Mouse (Mus musculus) urinary bladder, postnatal 25 days (tissue): ENCODE data around the gene Acbd5.
"Not testable (repeated sequence)": the region's sequence is repeated elsewhere in the genome, so short reads cannot be mapped to it uniquely, and the experiment has no call there.

Source experiments
- DNase-seq: peaks from one replicate; pipeline ENCODE4 v3.0.0; 2022; ENCODE audit warnings: low spot score

Acbd5 gene

GRCm38 (mm10) chr2:23067552-23068369 lies at the start of gene Acbd5:
Gene Acbd5, plus strand, starts transcription at chr2:23068167.
- DNase-seq = peak; percentile 83

DNA sequence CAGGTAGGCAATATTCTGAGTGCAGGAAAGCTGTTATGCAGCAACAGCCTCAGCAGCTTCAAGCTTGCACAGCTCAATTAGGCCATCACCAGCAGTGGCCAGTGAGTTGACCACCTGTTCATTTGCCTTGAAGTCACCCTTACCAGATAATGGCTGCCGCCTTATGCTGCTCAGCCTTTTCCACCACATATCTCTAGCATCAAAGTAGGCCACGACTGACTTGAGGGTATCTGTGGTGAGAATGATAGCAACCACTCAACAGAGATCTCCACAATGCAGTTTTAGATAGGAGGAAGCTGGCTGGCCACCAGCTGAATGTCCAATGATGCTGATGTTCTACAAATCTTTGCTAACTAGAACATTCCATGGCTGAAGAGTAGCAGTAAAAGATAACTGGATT lies 48.8 kb upstream of the Acbd5 start:
- no peak for DNase-seq

DNA sequence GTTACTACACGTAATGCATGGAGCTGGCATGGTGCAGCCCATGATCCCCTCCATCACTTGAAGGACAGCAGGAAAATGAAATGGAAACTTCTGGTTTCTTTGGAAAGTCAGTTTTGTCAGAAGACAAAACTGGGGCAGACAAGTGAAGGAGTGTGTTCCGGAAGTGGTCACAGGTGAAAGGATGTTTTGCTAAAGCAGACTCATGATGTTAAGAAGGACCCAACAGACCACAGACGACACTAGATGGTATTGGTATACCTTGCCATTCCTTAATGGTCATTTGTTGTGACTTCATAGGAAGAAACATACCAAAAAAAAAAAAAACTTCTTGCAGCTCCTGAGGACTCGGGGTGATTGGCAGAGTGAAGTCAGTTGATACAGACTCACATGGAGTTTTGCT lies 46.6 kb upstream of the Acbd5 start:
- no peak for DNase-seq

DNA sequence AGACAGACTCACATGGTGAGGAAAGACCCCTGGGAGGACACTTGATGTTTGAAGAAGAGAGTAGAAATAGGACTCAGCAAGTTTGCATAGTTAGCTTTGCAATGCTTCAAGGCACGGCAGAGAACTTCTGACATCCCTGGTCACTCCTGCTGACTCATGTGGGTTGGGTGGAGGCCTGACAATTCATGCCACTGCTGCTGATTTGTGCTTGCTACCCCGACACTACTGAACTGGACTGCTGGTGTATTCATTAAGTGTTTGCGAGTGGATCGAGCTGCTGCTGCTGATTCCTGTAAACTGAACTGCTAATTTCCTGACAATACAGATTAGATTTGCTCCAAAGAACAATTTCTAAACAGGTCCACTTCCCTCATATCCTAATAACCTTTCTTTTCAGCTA lies 46.2 kb upstream of the Acbd5 start:
- DNase-seq = peak; percentile 30

GRCm38 (mm10) chr2:23023023-23023422 lies 44.9 kb upstream of the Acbd5 start:
- DNase-seq = no peak

DNA sequence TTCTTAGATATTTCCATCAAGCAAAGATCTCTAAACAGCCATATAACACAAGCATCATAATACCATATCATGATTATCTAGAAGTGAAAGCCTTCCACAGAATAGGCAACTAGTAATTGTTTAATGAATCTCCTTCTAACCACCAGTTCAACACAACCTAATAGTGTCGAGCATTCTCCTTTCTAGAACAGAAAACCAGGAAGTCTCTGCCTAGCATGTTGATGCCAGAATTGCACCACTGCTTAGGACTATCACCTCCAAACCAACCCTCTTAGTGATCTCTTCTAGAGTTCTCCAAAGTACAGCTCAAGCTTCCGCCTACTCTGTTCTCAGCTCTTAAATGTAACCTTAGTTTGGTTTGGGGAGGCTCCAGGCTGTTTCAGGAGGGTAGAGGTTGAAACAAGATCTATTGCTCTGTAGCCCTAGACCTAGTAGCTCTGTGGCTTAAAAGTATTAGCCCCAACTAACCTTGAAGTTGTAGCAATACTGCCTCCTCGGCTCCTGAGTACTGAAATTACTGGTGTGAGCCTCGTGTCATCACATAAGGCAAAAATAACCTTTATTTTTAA lies 44.2 kb upstream of the Acbd5 start:
- no peak for DNase-seq

- no peak for DNase-seq
These were observed 41.6 kb upstream of the Acbd5 start for GRCm38 (mm10) chr2:23026379-23026778.

- no peak for DNase-seq
These were observed 39.1 kb upstream of the Acbd5 start for GRCm38 (mm10) chr2:23028826-23029225.

DNA sequence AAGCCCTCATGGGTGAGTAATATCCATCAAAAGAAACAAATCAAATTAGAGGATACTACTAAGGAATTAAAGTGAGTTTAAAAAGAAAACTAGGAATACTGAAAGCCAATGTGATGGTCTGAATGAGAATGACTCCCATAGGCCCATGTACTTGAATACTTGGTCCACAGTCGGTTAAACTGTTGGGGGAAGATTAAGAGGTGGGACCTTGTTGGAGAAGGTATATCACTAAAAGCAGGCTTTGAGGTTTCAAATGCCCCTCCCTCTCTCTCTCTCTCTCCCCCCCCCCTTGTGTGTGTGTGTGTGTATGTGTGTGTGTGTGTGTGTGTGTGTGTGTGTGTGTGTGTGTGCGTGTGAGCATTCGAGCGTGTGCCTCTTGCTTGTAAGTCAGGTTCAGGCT lies 37.3 kb upstream of the Acbd5 start:
- no peak for DNase-seq

- DNase-seq = no peak
These were observed 33.1 kb upstream of the Acbd5 start for GRCm38 (mm10) chr2:23034692-23035435.

- DNase-seq = no peak
These were observed 32.5 kb upstream of the Acbd5 start for GRCm38 (mm10) chr2:23035467-23035866.

DNA sequence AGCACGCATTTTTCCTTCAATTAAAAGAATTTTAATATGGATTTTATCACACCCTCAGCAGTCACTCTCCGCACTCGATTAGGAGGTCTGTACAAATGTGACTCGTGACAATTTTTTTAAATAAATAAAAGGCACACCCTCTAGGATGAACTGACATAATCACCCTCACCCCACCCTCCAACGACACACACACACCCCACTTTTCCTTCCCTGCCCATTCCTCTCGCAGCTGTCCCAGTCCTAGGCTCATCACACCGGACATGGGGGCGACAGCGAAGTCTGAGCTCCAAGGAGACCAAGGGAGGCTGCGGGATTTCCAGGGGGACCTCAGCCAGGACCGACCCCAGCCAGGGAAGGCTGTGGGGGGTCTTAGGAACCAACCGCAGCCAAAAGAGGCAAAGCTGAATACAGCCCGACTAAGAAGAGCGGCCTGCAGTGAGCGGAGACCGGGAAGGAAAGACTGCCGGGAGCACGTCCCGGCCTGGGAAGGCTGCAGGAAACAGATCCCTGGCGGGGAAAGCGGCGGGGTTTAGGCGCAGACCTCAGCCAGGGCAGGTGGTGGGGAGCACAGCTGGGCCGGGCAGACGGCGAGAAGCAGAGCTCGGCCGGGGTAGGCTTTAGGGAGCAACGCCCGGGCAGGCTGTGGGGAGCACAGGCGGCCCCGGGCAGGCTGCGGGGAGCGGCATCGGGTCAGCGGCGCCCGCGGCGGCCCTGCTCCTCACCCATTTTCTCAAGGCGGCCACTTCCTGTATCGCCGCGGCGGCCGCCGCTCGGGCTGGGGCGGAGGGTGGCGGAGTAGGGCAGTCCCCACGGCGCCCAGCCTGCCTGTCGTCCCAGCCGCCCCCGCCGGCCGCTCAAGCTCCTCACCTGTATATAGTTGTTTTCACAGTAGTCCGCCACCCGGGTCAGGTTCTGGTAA lies 28.6 kb upstream of the Acbd5 start:
- peak; percentile 48 for DNase-seq

GRCm38 (mm10) chr2:23040001-23040646 lies 27.8 kb upstream of the Acbd5 start, which contains the start of gene Abi1:
Gene Abi1, minus strand, starts transcription at chr2:23040241.
- peak; percentile 80 for DNase-seq

DNA sequence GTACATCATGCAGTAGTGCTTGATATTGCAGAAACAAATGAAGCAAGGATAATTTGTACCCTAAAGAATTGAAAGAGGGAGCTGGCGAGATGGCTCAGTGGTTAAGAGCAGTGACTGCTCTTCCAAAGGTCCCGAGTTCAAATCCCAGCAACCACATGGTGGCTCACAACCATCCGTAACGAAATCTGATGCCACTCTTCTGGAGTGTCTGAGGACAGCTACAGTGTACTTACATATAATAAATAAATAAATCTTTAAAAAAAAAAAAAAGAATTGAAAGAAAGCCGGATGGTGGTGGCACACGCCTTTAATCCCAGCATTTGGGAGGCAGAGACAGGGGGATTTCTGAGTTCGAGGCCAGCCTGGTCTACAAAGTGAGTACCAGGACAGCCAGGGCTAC lies 27.3 kb upstream of the Acbd5 start:
- not testable (repeated sequence) for DNase-seq

DNA sequence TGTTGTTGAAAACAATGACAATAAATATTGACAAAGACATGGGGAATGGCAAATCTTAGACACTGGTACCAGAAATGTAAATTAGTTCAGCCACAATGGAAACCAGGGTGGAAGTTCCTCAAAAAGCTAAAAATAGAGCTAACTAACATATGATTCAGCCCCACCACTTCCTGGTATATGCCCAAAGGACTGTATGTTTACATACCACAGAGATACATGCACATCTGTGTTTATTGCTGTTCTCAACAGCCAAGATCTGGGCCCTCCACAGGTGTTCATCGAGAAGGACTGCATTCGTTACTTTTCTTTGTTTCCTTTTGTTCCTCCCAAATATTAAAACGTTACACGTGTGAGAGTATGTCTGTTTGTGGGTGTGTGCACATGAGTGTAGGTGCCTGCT lies 26.5 kb upstream of the Acbd5 start:
- DNase-seq = no peak

GRCm38 (mm10) chr2:23042189-23042588 lies 25.8 kb upstream of the Acbd5 start:
- DNase-seq = no peak

GRCm38 (mm10) chr2:23045703-23046102 lies 22.3 kb upstream of the Acbd5 start:
- DNase-seq = no peak

- no peak for DNase-seq
These were observed 20.0 kb upstream of the Acbd5 start for GRCm38 (mm10) chr2:23048006-23048405.

DNA sequence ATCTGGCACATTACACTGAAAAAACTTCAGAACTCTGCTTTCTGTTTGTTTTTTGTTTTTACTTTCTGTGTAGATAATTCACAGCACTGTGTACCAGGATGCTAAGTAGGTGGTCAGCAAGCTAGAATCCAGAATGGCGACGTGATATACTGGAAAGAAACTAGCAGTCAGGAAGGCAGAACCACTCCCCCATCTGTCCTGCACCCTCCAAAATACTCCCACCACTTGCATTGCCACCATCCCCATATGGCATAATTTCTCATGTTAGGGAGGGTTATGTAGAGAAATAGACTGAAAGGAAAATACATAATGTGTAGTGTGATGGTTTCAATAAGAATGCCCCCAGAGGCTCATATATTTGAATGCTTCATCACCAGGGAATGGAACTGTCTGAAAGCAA lies 16.1 kb upstream of the Acbd5 start:
- DNase-seq = no peak

GRCm38 (mm10) chr2:23052523-23052922 lies 15.4 kb upstream of the Acbd5 start:
- DNase-seq = no peak

GRCm38 (mm10) chr2:23068370-23068737 lies 387 bp downstream of the Acbd5 start:
- DNase-seq = no peak
